ENCODE assay signal across 28 mouse cellular contexts in the genomic region with DNA sequence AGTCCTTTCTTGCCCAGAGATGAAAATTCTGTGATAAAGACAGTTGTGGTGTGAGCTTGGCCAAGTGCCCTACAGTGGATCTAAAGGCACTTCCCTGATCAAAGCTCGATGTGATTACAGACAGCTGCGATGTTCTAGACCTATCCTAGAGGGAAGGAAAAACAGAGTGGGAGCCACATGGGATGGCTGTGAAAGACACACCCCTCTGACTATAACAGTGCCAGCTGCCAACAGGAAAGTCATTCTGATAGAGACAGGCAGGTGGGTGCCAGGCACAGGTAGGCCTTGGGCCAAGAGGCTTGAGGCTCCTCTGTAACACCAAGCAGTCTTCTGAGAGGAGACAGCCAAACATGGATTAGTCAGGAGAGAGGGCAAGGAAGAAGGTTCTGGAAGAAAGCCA. TPM values are rescaled to one million over a fixed set of nuclear protein-coding genes. Genes with fewer than 3 reads are reported as not detected.
DNase-seq lines count a peak whose midpoint lies in the region.
"Had no signal": no experiment of that assay in that cellular context is flagged by ENCODE, and none has a peak within 500 bp of the region (broad histone marks: within the 10 kb centered on the region; RNA-seq: fewer than 3 reads in every experiment).

No protein-coding gene starts in this region.

- peak; percentile 21 to 32 for DNase-seq in cerebellum, postnatal 10 days
- no peak for DNase-seq in cerebellum, postnatal 4 days (ENCODE audit: low spot score in 2 of 2)
- DNase-seq in heart, adult 11 months: peak; percentile 16
- DNase-seq in heart, adult 8-10 months (ENCODE audit: low spot score): no peak
- DNase-seq in gonadal fat pad, adult 2 months (ENCODE audit: low read depth): peak; percentile 73
- no peak for DNase-seq in left cerebral cortex, postnatal 25 days (ENCODE audit: low spot score in 2 of 2)
- DNase-seq: adrenal gland, adult 8-10 months; adrenal gland, postnatal 14 days; adrenal gland, postnatal 36 days; B cell, adult 2 months; cerebellum, adult 11 months; cerebellum, adult 2 months; cerebellum, adult 9-10 months; cerebellum, postnatal 25 days; embryo, embryonic 11 days; forebrain, postnatal 0 days had no signal

- intact Hi-C loops in left cerebral cortex, postnatal 25 days (cut with DNase I): no loop called here

RNA-seq across cellular contexts. Expression of gene Dmbt1, which starts 12.7 kb away (rescaled TPM):
- total RNA-seq in heart, adult 8-10 months (2022): under 1 TPM in 1 of 4 experiments, not detected in 3; 0.09 TPM
- polyA plus RNA-seq in gonadal fat pad, adult 2 months (2012; rRNA removed): 0.24 TPM in 1 of 2 replicates, not detected in the other
- not detected for total RNA-seq in left cerebral cortex, postnatal 25 days (2021)
- total RNA-seq: adrenal gland, adult 18-20 months; adrenal gland, adult 8-10 months; adrenal gland, postnatal 14 days; adrenal gland, postnatal 36 days; CH12.LX; common myeloid progenitor, adult 5-6 weeks; forebrain, postnatal 0 days had no signal
- polyA plus RNA-seq: activated CD4-positive, CD25-positive, alpha-beta regulatory T cell, adult 4 months; CD4-positive, CD25-positive, alpha-beta regulatory T cell, adult 4 months; embryonic facial prominence, embryonic 11.5 days; embryonic facial prominence, embryonic 13.5 days; erythroblast, embryonic 14.5 days; forebrain, embryonic 11.5 days; forebrain, embryonic 15.5 days; forebrain, postnatal 0 days; G1E; Patski had no signal

Comparison
In these comparisons a context has a peak if more than half of its experiments do, and no peak if none do; other contexts are left out.
1. DNase-seq: peak in cerebellum, postnatal 10 days (2 of 2), heart, adult 11 months (single experiment) and gonadal fat pad, adult 2 months (single experiment); none in cerebellum, postnatal 4 days (0 of 2), heart, adult 8-10 months (single experiment) and left cerebral cortex, postnatal 25 days (0 of 2).